Mouse (Mus musculus): ENCODE data around the gene Ptprr. TPM values are rescaled to one million over a fixed set of nuclear protein-coding genes. Genes with fewer than 3 reads are reported as not detected.

The Ptprr gene
- polyA plus RNA-seq, 1 experiment = 0.04 TPM

DNA sequence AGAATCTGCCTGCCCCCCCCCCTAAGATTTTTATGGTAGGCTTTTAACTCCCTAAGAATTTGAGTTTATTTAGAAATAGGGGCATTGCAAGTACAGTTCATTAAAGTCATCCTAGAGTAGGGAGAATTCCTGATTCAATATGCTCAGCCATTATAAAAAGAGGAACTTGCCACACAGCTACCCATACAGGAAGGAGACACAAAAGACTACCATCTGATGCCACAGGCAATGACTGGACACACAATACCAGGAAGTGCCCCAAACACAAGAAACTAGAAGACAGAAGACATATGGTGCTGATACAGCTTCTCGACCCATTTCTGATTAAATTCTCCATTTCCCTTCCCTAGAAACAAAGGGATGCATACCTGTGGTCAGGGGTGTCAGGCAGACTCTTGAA lies 138.7 kb downstream of the Ptprr start:
- H3K36me3 ChIP-seq (ENCODE audit: control insufficient read depth, insufficient read depth) = no peaks in the 10 kb centered on the region
- no peak overlapping the region for H3K4me3 ChIP-seq (ENCODE audit: insufficient read depth, poor library complexity, severe bottlenecking)
- no peaks in the 10 kb centered on the region for H3K27me3 ChIP-seq (ENCODE audit: control insufficient read depth, insufficient read depth, insufficient read length)
- H3K79me3 ChIP-seq (ENCODE audit: low read depth) = no peaks in the 10 kb centered on the region
- no peaks in the 10 kb centered on the region for H3K79me2 ChIP-seq (ENCODE audit: control insufficient read depth, insufficient read depth)
- no peak for TF ChIP-seq USF1 (IDR thresholded peaks at IDR 0.05; ENCODE audit: low read depth)
- no peak for TF ChIP-seq MAX (IDR thresholded peaks at IDR 0.05)
- TF ChIP-seq FOSL1 (IDR thresholded peaks at IDR 0.05; ENCODE audit: insufficient read depth, low read length, poor library complexity, severe bottlenecking) = no peak
- TF ChIP-seq MYOG (IDR thresholded peaks at IDR 0.05; ENCODE audit: control insufficient read depth, extremely low read depth, insufficient read length) = no peak
- no peak for TF ChIP-seq CEBPB (IDR thresholded peaks at IDR 0.05; ENCODE audit: low read depth)
- TF ChIP-seq MYOD1 (IDR thresholded peaks at IDR 0.05; ENCODE audit: control insufficient read depth, insufficient read length, low read depth) = no peak
- TF ChIP-seq CTCF (IDR thresholded peaks at IDR 0.05; ENCODE audit: control insufficient read depth, insufficient read depth, insufficient read length) = no peak
- no peak overlapping the region for H3ac ChIP-seq (ENCODE audit: control insufficient read depth, insufficient read length, low read depth)

- no peak overlapping the region for H3K4me3 ChIP-seq (ENCODE audit: insufficient read depth, poor library complexity, severe bottlenecking)
- no peaks in the 10 kb centered on the region for H3K36me3 ChIP-seq (ENCODE audit: control insufficient read depth, insufficient read depth)
- no peak overlapping the region for H3ac ChIP-seq (ENCODE audit: control insufficient read depth, insufficient read length, low read depth)
- H3K27me3 ChIP-seq (ENCODE audit: control insufficient read depth, insufficient read depth, insufficient read length) = no peaks in the 10 kb centered on the region
- H3K79me2 ChIP-seq (ENCODE audit: control insufficient read depth, insufficient read depth) = no peaks in the 10 kb centered on the region
- no peak for TF ChIP-seq MYOG (IDR thresholded peaks at IDR 0.05; ENCODE audit: control insufficient read depth, extremely low read depth, insufficient read length)
- TF ChIP-seq FOSL1 (IDR thresholded peaks at IDR 0.05; ENCODE audit: insufficient read depth, low read length, poor library complexity, severe bottlenecking) = no peak
- TF ChIP-seq CTCF (IDR thresholded peaks at IDR 0.05; ENCODE audit: control insufficient read depth, insufficient read depth, insufficient read length) = no peak
- TF ChIP-seq USF1 (IDR thresholded peaks at IDR 0.05; ENCODE audit: low read depth) = no peak
- TF ChIP-seq CEBPB (IDR thresholded peaks at IDR 0.05; ENCODE audit: low read depth) = no peak
- no peak for TF ChIP-seq MYOD1 (IDR thresholded peaks at IDR 0.05; ENCODE audit: control insufficient read depth, insufficient read length, low read depth)
- no peak for TF ChIP-seq MAX (IDR thresholded peaks at IDR 0.05)
- H3K79me3 ChIP-seq (ENCODE audit: low read depth) = no peaks in the 10 kb centered on the region
Observed at GRCm38 (mm10) chr10:116162338-116162737, 144.3 kb downstream of the Ptprr start.

GRCm38 (mm10) chr10:116175324-116175883 lies 157.4 kb downstream of the Ptprr start:
- H3ac ChIP-seq (ENCODE audit: control insufficient read depth, insufficient read length, low read depth) = no peak overlapping the region

DNA sequence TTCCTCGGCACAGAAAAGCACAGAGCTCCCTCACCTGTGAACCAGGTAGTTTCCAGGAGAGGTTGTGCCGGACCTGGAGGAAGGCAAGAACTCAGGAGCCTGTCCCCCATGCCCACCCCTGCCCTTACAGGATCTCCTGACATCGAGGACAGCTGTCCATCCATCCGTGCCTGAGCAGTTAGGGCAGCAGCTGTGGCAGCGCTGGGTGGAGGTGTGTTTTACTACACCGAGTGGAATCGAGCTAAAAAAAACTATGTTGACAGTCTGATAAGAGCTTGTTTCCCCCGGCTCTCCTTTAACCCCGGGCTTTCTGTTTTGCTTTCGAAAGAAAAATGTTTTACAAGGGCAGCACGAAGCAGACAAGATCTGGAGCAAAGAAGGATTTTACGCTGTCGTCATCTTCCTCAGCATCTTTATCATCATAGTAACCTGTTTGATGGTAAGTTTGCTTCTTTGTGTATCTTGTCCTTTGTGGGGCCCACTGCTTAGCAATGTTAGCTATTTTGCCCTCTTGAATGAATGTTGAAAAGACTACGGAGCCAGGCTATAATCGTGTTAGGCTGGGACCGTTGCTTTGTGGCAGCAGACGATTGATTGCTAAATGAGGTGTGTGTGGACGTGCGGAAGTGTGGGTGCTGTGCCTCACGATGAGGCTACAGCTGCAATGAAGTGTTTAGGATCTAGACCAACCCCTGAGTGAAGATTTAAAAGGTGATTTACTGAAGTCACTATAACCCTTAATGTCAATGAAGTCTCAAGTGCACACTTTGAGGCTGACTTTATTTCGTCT lies 159.6 kb downstream of the Ptprr start:
- H3K27me3 ChIP-seq (ENCODE audit: control insufficient read depth, insufficient read depth, insufficient read length) = no peaks in the 10 kb centered on the region
- TF ChIP-seq FOSL1 (IDR thresholded peaks at IDR 0.05; ENCODE audit: insufficient read depth, low read length, poor library complexity, severe bottlenecking) = no peak
- no peak for TF ChIP-seq CEBPB (IDR thresholded peaks at IDR 0.05; ENCODE audit: low read depth)
- TF ChIP-seq MYOD1 (IDR thresholded peaks at IDR 0.05; ENCODE audit: control insufficient read depth, insufficient read length, low read depth) = no peak
- TF ChIP-seq MAX (IDR thresholded peaks at IDR 0.05) = no peak
- no peak for TF ChIP-seq CTCF (IDR thresholded peaks at IDR 0.05; ENCODE audit: control insufficient read depth, insufficient read depth, insufficient read length)
- H3K79me2 ChIP-seq (ENCODE audit: control insufficient read depth, insufficient read depth) = no peaks in the 10 kb centered on the region
- no peaks in the 10 kb centered on the region for H3K36me3 ChIP-seq (ENCODE audit: control insufficient read depth, insufficient read depth)
- H3K4me3 ChIP-seq (ENCODE audit: insufficient read depth, poor library complexity, severe bottlenecking) = no peak overlapping the region
- no peaks in the 10 kb centered on the region for H3K79me3 ChIP-seq (ENCODE audit: low read depth)
- no peak overlapping the region for H3ac ChIP-seq (ENCODE audit: control insufficient read depth, insufficient read length, low read depth)

More at GRCm38 (mm10) chr10:116175324-116175883, 157.4 kb downstream of the Ptprr start:
- TF ChIP-seq MAX (IDR thresholded peaks at IDR 0.05) (no peak), FOSL1 (IDR thresholded peaks at IDR 0.05; ENCODE audit: insufficient read depth, low read length, poor library complexity, severe bottlenecking) (no peak), CEBPB (IDR thresholded peaks at IDR 0.05; ENCODE audit: low read depth) (no peak), MYOD1 (IDR thresholded peaks at IDR 0.05; ENCODE audit: control insufficient read depth, insufficient read length, low read depth) (no peak), CTCF (IDR thresholded peaks at IDR 0.05; ENCODE audit: control insufficient read depth, insufficient read depth, insufficient read length) (no peak), USF1 (IDR thresholded peaks at IDR 0.05; ENCODE audit: low read depth) (no peak), MYOG (IDR thresholded peaks at IDR 0.05; ENCODE audit: control insufficient read depth, extremely low read depth, insufficient read length) (no peak)
- H3K79me2 ChIP-seq (ENCODE audit: control insufficient read depth, insufficient read depth) = no peaks in the 10 kb centered on the region
- H3K4me3 ChIP-seq (ENCODE audit: insufficient read depth, poor library complexity, severe bottlenecking) = no peak overlapping the region
- H3K36me3 ChIP-seq (ENCODE audit: control insufficient read depth, insufficient read depth) = no peaks in the 10 kb centered on the region
- H3K27me3 ChIP-seq (ENCODE audit: control insufficient read depth, insufficient read depth, insufficient read length) = no peaks in the 10 kb centered on the region
- H3K79me3 ChIP-seq (ENCODE audit: low read depth) = no peaks in the 10 kb centered on the region

DNA sequence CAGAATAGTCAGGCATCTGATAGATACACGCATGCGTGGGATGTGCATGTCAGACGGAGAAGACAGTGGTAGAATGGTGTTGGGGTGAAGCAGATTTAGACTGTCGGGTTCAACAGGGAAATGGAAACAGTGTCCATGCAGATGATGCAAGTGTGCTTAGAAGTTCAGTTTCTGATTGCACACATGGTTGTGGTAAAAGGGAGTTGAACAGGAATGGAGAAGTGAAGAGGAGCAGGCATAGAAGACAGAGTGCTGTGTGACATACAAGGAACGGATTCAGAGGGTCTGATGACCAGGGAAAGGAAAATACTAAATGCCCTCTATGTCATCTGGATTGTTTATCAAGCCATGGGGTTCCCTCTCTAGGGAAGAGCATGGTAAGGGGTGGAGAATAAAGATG lies 163.2 kb downstream of the Ptprr start:
- no peak for TF ChIP-seq CEBPB (IDR thresholded peaks at IDR 0.05; ENCODE audit: low read depth)
- no peak for TF ChIP-seq FOSL1 (IDR thresholded peaks at IDR 0.05; ENCODE audit: insufficient read depth, low read length, poor library complexity, severe bottlenecking)
- TF ChIP-seq MAX (IDR thresholded peaks at IDR 0.05) = no peak
- TF ChIP-seq MYOG (IDR thresholded peaks at IDR 0.05; ENCODE audit: control insufficient read depth, extremely low read depth, insufficient read length) = no peak
- no peak for TF ChIP-seq USF1 (IDR thresholded peaks at IDR 0.05; ENCODE audit: low read depth)
- no peak for TF ChIP-seq CTCF (IDR thresholded peaks at IDR 0.05; ENCODE audit: control insufficient read depth, insufficient read depth, insufficient read length)
- TF ChIP-seq MYOD1 (IDR thresholded peaks at IDR 0.05; ENCODE audit: control insufficient read depth, insufficient read length, low read depth) = no peak
- no peaks in the 10 kb centered on the region for H3K36me3 ChIP-seq (ENCODE audit: control insufficient read depth, insufficient read depth)
- no peak overlapping the region for H3ac ChIP-seq (ENCODE audit: control insufficient read depth, insufficient read length, low read depth)
- no peak overlapping the region for H3K4me3 ChIP-seq (ENCODE audit: insufficient read depth, poor library complexity, severe bottlenecking)
- no peaks in the 10 kb centered on the region for H3K79me2 ChIP-seq (ENCODE audit: control insufficient read depth, insufficient read depth)
- no peaks in the 10 kb centered on the region for H3K79me3 ChIP-seq (ENCODE audit: low read depth)
- no peaks in the 10 kb centered on the region for H3K27me3 ChIP-seq (ENCODE audit: control insufficient read depth, insufficient read depth, insufficient read length)
